Mouse (Mus musculus) embryo, embryonic 11 days (tissue): ENCODE results near the gene Rims4.

Experiments used
- DNase-seq: peaks from one replicate; pipeline ENCODE4 v3.0.0-alpha.2; 2015

The Rims4 gene

GRCm38 (mm10) chr2:163909604-163910003 is 8.9 kb downstream of the Rims4 start:
- no peak for DNase-seq

GRCm38 (mm10) chr2:163907131-163907530 is 11.4 kb downstream of the Rims4 start:
- no peak for DNase-seq

DNA sequence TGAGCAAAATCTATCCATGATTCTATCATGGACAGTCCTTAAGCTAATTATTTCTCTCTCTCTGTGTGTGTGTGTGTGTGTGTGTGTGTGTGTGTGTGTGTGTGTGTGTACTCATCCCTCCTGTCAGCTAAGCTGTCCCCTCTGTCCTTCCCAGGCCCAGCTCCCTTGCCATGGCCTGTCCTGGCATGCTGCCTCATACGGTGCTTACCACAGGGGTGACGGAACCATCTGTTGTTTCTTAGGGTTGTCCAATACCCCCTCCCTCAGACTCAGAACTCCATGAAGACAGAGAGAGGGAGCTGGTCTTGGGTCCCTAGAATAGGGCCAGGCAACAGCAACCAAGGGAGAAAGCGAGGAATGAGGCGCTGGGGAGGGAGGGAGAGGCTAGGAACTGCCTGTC is 14.2 kb downstream of the Rims4 start:
- no peak for DNase-seq

DNA sequence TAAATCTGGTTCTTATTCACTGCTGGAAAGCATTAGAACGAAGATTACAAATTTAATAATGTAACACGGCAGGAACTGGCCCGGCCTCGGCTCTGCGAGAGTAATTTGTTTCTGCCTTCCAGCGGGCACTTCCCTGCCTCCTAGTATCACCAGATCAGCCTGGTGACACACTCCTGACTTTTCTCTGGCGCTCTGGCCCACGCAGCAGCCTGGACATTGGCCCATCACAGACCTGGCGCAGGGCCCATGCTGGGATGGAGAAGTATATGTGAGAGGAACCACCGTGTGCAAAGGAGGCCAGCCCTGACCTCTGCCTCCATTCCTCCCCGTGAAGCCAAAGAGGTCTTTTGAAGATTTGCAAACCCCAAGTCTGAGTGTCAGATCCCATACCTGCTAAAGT is 15.0 kb downstream of the Rims4 start:
- DNase-seq, result no peak

GRCm38 (mm10) chr2:163902448-163902847 is 16.0 kb downstream of the Rims4 start:
- no peak for DNase-seq

DNA sequence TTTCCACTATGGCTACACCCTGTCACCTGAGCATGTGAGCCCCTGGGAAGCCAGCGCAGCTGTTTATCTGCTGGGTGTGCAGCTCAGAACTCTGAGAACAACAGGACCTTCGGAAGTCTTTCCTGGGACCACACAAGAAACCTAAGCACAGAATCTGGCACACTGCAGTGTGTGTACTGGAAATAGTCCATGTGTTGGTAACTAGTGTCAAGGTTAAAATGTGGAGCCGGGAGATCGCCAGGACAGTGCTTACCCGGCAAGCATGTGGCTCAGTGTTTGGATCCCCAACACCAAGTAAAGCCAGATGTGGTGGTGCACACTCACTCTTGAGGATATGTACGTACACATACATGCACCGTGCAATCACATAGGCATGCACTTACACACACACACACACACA is 17.4 kb downstream of the Rims4 start:
- DNase-seq, result no peak

DNA sequence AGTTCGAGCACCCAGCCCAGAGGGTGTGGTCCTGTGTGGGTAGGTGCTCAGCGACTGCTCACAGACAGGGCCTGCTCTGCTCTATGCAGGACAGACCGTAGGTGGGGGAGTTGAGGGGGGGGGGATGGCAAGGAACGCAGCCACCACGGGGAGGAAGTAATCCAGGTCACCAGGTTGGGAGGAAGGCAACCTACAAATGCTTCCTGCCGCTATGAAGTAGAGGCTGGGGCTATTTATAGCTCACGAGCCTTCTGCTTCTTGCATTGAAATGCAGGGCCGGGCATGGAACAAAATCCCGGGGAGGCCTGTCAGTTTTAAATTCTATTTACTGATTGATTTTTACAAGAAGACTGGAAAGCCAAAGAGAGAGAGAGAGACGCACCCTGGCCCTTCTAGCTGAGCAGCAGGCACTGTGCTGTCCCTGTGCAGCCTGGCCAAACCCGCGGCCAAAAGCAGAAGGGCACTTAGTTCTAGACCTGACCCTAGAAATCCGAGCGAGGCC is 18.5 kb downstream of the Rims4 start:
- no peak for DNase-seq

- no peak for DNase-seq
Observed at GRCm38 (mm10) chr2:163897988-163898535, 20.4 kb downstream of the Rims4 start.

- no peak for DNase-seq
Observed at GRCm38 (mm10) chr2:163897026-163897425, 21.5 kb downstream of the Rims4 start.

GRCm38 (mm10) chr2:163895156-163895555 is 23.3 kb downstream of the Rims4 start:
- DNase-seq, result no peak

- no peak for DNase-seq
Observed at GRCm38 (mm10) chr2:163893446-163894370, 24.8 kb downstream of the Rims4 start.

- DNase-seq, result no peak
Observed at GRCm38 (mm10) chr2:163891271-163891670, 27.2 kb downstream of the Rims4 start.

DNA sequence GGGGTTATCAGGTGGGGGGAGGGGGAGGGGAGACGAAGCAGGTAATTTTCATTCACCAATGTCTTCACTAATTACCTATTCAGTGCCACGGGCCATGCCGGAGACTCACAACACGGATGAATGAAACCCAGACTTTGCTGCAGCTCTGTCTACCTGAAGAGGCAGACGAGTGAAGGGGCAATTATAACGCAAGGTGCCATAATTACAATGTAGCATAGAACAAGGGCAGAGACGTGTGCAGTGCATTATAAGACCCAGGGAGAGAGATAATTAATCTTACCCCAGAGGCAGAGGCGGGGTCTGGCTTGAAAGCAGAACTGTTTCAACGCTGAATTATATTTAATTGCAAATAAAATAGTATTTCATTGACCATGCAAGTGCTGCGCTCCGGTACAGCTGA is 27.9 kb downstream of the Rims4 start:
- DNase-seq, result no peak

- DNase-seq, result peak; percentile 68
Observed at GRCm38 (mm10) chr2:163889411-163889810, 29.1 kb downstream of the Rims4 start.

GRCm38 (mm10) chr2:163882859-163883652 is 35.4 kb downstream of the Rims4 start:
- DNase-seq, result no peak

DNA sequence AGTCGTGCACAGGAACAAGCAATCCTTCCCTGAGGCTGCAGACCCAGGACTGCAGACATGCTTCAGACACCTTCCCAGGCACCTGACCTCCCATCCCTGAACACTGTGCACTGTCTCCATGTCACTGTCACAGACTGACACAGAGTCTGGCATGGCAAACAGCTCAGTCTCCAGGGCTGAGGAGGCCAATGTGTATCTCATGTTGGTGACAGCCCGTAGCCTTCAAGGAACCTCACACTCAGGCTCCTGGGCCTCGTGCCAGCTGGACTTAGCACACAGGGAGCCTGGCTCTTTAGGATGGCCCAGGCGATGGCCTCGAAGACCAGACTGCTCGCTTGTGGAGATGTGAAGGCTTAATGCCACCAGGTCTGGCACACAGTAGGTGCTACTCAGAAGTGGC is 37.6 kb downstream of the Rims4 start:
- no peak for DNase-seq

DNA sequence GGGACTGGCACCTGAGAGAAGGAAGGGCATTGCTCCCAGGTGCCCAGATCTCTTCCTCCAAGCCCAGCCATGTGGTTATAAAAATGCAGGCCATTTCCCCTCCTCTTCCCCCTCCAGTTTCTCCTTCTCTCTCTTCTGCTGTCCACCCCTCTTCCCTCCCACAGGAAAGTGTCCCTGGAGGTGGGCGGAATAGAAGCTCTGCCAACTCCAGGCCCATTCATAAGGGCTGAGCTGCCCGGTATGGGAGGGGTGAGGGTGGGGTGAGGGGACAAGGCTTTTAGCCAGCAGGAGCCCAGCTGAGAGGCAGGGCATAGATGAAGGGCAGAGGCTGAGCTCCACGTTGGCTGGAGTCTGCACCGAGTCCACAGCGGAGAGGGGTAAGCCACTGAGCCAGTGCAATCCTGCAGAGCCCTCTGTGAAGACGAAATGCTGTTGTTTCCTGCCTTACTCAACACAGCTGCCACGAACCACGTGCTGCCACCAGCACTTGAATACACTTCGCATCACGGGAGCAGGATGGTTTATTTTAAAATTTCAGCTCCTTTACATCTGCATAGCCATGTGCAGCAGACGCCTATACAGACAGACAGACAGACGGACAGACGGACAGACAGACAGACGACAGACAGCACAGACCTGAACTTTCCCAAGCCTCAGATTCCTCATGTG is 41.5 kb downstream of the Rims4 start:
- no peak for DNase-seq

DNA sequence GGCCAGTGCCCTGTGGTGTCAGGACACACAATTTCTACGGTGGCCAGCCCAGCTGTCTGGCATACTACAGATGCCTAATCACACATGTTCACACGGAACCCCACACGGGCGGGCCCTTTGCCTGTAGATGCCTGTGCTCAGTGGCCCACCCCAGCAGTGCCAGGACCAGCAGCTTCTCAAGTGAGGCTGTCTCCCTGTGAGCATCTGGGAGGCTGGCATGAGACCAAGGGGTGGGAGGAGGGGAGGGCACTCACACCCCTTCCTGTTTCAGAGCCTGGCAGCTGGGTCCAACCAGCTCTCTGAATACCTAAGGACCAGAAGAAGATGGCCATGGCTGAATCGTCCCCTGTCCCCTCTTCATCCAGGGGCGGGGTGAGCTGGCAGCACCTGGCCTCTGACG is 43.0 kb downstream of the Rims4 start:
- no peak for DNase-seq

GRCm38 (mm10) chr2:163874877-163875276 is 43.6 kb downstream of the Rims4 start:
- DNase-seq, result peak; percentile 13

DNA sequence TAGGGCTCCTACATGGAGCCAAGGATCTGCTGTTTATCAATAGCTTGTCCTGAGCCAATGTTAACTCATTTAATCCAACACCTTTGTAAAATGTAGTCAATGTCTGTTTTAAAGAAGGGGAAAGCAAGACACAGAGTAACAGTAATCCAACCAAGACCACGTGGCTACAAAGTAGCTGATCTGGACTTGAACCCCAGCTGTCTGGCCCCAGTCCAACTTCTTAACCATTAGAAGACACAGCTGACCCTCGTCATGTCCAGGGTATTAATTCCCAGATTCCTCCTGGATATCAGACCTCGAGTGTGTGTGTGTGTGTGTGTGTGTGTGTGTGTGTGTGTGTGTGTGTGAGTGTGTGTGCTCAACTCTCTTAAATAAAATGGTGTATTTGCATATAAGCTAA is 46.6 kb downstream of the Rims4 start:
- no peak for DNase-seq

GRCm38 (mm10) chr2:163871266-163871665 is 47.2 kb downstream of the Rims4 start:
- DNase-seq, result no peak

DNA sequence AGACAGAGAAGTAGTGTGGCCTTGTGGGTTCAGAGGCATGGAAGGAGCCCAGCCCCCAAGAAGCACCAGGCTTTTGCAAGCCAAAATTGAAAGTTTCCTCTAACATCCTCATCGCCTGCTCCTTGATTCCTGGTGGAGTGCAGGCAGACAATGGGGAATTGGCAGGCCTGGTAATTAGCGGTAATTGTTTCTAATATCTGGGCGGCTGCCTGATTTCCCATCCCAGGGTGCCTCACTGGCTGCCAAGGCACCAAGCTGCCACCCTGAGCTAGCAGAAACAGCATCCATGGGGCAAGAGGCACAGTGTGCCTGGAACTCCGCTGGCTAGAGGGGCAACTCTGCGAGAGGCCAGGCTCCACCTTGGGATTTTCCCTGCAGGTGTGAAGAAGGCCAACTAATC is 48.7 kb downstream of the Rims4 start:
- no peak for DNase-seq

- DNase-seq, result peak; percentile 17
Observed at GRCm38 (mm10) chr2:163866061-163866460, 52.4 kb downstream of the Rims4 start.
